Mouse (Mus musculus) stomach, postnatal 0 days (tissue): ENCODE data around the gene Cdkn1a. TPM values are rescaled to one million over a fixed set of nuclear protein-coding genes. Genes with fewer than 3 reads are reported as not detected.
"Not testable (repeated sequence)": the region's sequence is repeated elsewhere in the genome, so short reads cannot be mapped to it uniquely, and the experiment has no call there.

Source experiments
- ATAC-seq: fragments of 200-750 bp; cut with Nextera tagmentation; 2 replicates; pipeline ENCODE4 v1.8.0; 2017; ENCODE audit not compliant: low FRiP score, low TSS enrichment
- DNase-seq: peaks from one replicate; pipeline ENCODE4 v3.0.0-alpha.2; 2016; ENCODE audit warnings: low spot score
- H3K27ac ChIP-seq: fragments of 300-500 bp; sonication (generic); replicated peaks from 2 replicates; pipeline ENCODE4 v1.5.1; 2014; ENCODE audit warnings: mild to moderate bottlenecking, control low read depth
- H3K27me3 ChIP-seq: fragments of 300-500 bp; sonication (generic); 2 replicates; pipeline ENCODE4 v1.6.1; 2014; ENCODE audit warnings: low read length; ENCODE audit not compliant: control insufficient read depth, insufficient read depth
- H3K36me3 ChIP-seq: fragments of 300-500 bp; sonication (generic); 2 replicates; pipeline ENCODE4 v1.6.1; 2014; ENCODE audit warnings: low read length, mixed read lengths; ENCODE audit not compliant: control insufficient read depth, insufficient read depth
- H3K4me1 ChIP-seq: fragments of 300-500 bp; sonication (generic); replicated peaks from 2 replicates; pipeline ENCODE4 v1.6.1; 2014; ENCODE audit warnings: antibody characterized with exemption; ENCODE audit not compliant: control insufficient read depth, insufficient read depth
- H3K4me2 ChIP-seq: fragments of 300-500 bp; sonication (generic); replicated peaks from 2 replicates; pipeline ENCODE4 v1.6.1; 2014; ENCODE audit warnings: low read depth, mild to moderate bottlenecking, control low read depth, moderate library complexity
- H3K4me3 ChIP-seq: fragments of 300-500 bp; sonication (generic); 2 replicates; pipeline ENCODE4 v1.5.1; 2014; ENCODE audit warnings: low read depth, low read length, control low read depth
- H3K9ac ChIP-seq: fragments of 300-500 bp; sonication (generic); 2 replicates; pipeline ENCODE4 v1.6.1; 2014; ENCODE audit warnings: mild to moderate bottlenecking, low read length, control low read depth, mixed read lengths
- H3K9me3 ChIP-seq: fragments of 300-500 bp; sonication (generic); 2 replicates; pipeline ENCODE4 v1.6.1; 2016; ENCODE audit warnings: low read length; ENCODE audit not compliant: control insufficient read depth
- CTCF ChIP-seq: IDR thresholded peaks from 2 replicates; pipeline ENCODE4 v1.5.1; 2016; ENCODE audit warnings: antibody characterized with exemption, low read depth, mild to moderate bottlenecking, moderate library complexity
- EP300 ChIP-seq: optimal IDR thresholded peaks from 2 replicates; pipeline ENCODE3; 2016; ENCODE audit warnings: antibody characterized with exemption
- WGBS: fragments of 180-500 bp; shearing (Covaris S2); extraction: QIAGEN DNeasy Blood & Tissue Kit; methylation state at CpG from one replicate; pipeline ENCODE4 v1.1.7; 2014; 5-methylcytosine and 5-hydroxymethylcytosine counted together
- polyA plus RNA-seq: library from polyadenylated mRNA; unstranded; fragments of >200 nt; fragmentation: Nextera tagmentation; extraction: Ambion mirVana; gene quantifications from 2 replicates; pipeline ENCODE4 v1.2.1, GENCODE M21; 2015

Gene Cdkn1a
- polyA plus RNA-seq, 1 experiment from 2014 or later, result 484 TPM

GRCm38 (mm10) chr17:29095201-29095733 lies 4.5 kb downstream of the Cdkn1a start:
- no peaks in the 10 kb centered on the region for H3K27me3 ChIP-seq
- TF ChIP-seq CTCF (peak; percentile 100), EP300 (peak; percentile 86)
- H3K4me3 ChIP-seq, result peak overlapping the region; percentile 65
- 0 out of 2 replicates have a peak, but pooled peaks cover 2% of the 10 kb centered on the region for H3K4me1 ChIP-seq
- peak overlapping the region; percentile 92 for H3K4me2 ChIP-seq
- WGBS, result under 1% methylated on average over 43 of the region's 44 CpGs
- H3K9ac ChIP-seq, result peak overlapping the region; percentile 82
- H3K36me3 ChIP-seq, result peaks cover 5% of the 10 kb centered on the region; the same call in 1 of the 2 replicates
- peak; percentile 97 for DNase-seq
- H3K9me3 ChIP-seq, result no peaks in the 10 kb centered on the region
- peak; percentile 86 for ATAC-seq
- peak overlapping the region; percentile 93 for H3K27ac ChIP-seq

DNA sequence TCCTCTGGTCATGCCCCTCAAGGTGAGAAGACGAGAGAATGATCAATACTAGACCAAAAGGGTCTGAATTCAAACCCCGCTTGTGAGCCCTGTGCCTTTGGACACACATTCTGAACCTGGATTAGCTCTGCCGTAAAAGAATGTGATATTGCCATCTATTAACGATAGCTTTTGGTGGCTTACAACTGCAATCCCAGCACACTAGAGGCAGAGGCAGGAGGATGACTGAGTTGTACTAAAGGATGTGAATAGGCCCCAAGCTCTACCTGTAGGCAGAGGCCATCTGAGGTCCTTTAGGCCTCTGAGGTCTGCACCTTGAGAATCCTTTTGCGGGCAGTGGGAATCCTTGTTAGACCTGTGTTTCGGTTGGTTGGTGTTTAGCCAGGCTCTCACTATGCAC lies 5.5 kb downstream of the Cdkn1a start:
- H3K36me3 ChIP-seq, result peaks cover 5% of the 10 kb centered on the region; the same call in 1 of the 2 replicates
- H3K4me3 ChIP-seq, result no peak overlapping the region
- H3K27ac ChIP-seq, result no peak overlapping the region; the same call in 1 of the 2 replicates
- ATAC-seq, result no peak
- TF ChIP-seq EP300 (no peak), CTCF (no peak)
- no peaks in the 10 kb centered on the region for H3K27me3 ChIP-seq
- 0 out of 2 replicates have a peak, but pooled peaks cover 2% of the 10 kb centered on the region for H3K4me1 ChIP-seq
- H3K9me3 ChIP-seq, result no peaks in the 10 kb centered on the region
- no peak for DNase-seq
- WGBS, result 83% methylated on average over 6 of the region's 6 CpGs
- no peak overlapping the region for H3K9ac ChIP-seq
- peak overlapping the region; percentile 23; the same call in 1 of the 2 replicates for H3K4me2 ChIP-seq

DNA sequence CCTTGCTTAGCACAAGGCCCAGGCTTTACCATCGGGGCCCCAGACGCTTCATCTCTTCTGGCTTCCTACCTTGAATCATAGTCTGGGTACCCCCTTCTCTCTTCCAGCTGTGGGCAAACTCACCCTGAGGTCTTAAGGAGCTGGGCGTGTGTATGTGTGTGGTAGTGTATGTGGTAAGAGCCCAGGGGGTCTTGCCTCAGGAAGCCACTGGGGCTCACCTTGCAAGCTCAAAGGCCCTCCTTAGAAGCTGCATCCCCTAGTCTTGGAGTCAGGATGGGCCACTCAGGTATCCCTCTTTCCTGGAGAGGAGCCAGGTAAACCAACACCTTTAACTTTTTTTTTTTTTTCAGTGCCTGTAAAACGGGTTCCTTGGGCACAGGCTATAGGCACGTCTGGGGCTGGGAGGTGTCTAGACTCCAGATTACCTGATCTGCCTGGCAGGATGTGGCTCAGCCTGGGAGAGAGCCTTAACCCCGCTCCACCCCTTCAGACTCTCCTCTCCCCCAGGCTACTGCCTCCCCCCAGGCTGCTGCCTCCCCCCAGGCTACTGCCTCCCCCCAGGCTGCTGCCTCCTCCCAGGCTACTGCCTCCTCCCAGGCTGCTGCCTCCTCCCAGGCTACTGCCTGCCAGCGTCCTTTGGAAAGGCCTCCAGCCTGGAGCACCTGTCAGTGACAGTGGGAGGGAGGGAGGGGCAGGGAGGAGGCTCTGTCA lies 6.2 kb downstream of the Cdkn1a start:
- ATAC-seq (no peak), DNase-seq (peak; percentile 57)
- Histone ChIP-seq H3K9ac (no peak overlapping the region), H3K36me3 (peaks cover 5% of the 10 kb centered on the region; the same call in 1 of the 2 replicates), H3K4me1 (0 out of 2 replicates have a peak, but pooled peaks cover 2% of the 10 kb centered on the region), H3K4me2 (peak overlapping the region; percentile 23), H3K27ac (peak overlapping the region; percentile 63), H3K9me3 (no peaks in the 10 kb centered on the region), H3K27me3 (no peaks in the 10 kb centered on the region), H3K4me3 (no peak overlapping the region)
- TF ChIP-seq CTCF (no peak), EP300 (no peak)
- WGBS, result 48% methylated on average over 7 of the region's 7 CpGs

DNA sequence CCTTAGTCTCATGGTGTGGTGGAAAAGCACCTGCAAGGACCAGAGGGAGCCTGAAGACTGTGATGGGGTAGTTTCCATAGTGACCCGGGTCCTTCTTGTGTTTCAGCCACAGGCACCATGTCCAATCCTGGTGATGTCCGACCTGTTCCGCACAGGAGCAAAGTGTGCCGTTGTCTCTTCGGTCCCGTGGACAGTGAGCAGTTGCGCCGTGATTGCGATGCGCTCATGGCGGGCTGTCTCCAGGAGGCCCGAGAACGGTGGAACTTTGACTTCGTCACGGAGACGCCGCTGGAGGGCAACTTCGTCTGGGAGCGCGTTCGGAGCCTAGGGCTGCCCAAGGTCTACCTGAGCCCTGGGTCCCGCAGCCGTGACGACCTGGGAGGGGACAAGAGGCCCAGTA lies 7.5 kb downstream of the Cdkn1a start:
- H3K4me3 ChIP-seq, result no peak overlapping the region
- DNase-seq (peak; percentile 13), ATAC-seq (no peak)
- H3K4me1 ChIP-seq, result no peaks in the 10 kb centered on the region
- peaks cover 5% of the 10 kb centered on the region; the same call in 1 of the 2 replicates for H3K36me3 ChIP-seq
- TF ChIP-seq CTCF, result no peak
- TF ChIP-seq EP300, result no peak
- WGBS, result 94% methylated on average over 24 of the region's 24 CpGs
- no peak overlapping the region for H3K9ac ChIP-seq
- no peak overlapping the region for H3K27ac ChIP-seq
- H3K4me2 ChIP-seq, result no peak overlapping the region
- H3K9me3 ChIP-seq, result no peaks in the 10 kb centered on the region
- no peaks in the 10 kb centered on the region for H3K27me3 ChIP-seq

- no peak for ATAC-seq
- peak; percentile 10 for DNase-seq
- H3K4me2 ChIP-seq, result no peak overlapping the region
- H3K9me3 ChIP-seq, result no peaks in the 10 kb centered on the region
- peaks cover 5% of the 10 kb centered on the region; the same call in 1 of the 2 replicates for H3K36me3 ChIP-seq
- no peak overlapping the region for H3K4me3 ChIP-seq
- WGBS, result 78% methylated on average over 8 of the region's 8 CpGs
- H3K4me1 ChIP-seq, result no peaks in the 10 kb centered on the region
- H3K27ac ChIP-seq, result no peak overlapping the region
- no peaks in the 10 kb centered on the region for H3K27me3 ChIP-seq
- no peak overlapping the region for H3K9ac ChIP-seq
- TF ChIP-seq CTCF (no peak), EP300 (no peak)
Measured at GRCm38 (mm10) chr17:29099076-29099475, 8.3 kb downstream of the Cdkn1a start.

- no peak overlapping the region for H3K9ac ChIP-seq
- TF ChIP-seq EP300, result no peak
- TF ChIP-seq CTCF, result no peak
- peak; percentile 14 for DNase-seq
- no peak overlapping the region for H3K4me3 ChIP-seq
- H3K27me3 ChIP-seq, result no peaks in the 10 kb centered on the region
- H3K4me2 ChIP-seq, result no peak overlapping the region
- H3K9me3 ChIP-seq, result no peaks in the 10 kb centered on the region
- 89% methylated on average over 7 of the region's 7 CpGs for WGBS
- no peaks in the 10 kb centered on the region for H3K4me1 ChIP-seq
- H3K27ac ChIP-seq, result no peak overlapping the region
- H3K36me3 ChIP-seq, result peaks cover 5% of the 10 kb centered on the region; the same call in 1 of the 2 replicates
- ATAC-seq, result 0 out of 2 replicates have a peak, but pooled peaks have one; percentile 12
Measured at GRCm38 (mm10) chr17:29100627-29101026, 9.9 kb downstream of the Cdkn1a start.

DNA sequence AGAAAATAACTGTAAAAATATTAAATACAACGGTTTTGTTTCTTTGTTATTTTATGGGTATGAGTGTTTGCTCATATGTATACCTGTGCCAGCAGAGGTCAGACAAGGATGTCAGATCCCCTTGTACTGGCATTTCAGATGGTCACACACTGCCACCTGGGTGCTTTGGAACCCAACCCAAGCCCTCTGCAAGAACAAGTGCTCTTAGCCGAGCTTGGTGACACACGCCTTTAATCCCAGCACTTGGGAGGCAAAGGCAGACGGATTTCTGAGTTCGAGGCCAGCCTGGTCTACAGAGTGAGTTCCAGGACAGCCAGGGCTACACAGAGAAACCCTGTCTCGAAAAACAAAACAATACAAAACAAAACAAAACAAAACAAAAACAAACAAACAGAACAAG lies 19.6 kb downstream of the Cdkn1a start:
- not testable (repeated sequence) for H3K9ac ChIP-seq, H3K4me3 ChIP-seq, H3K36me3 ChIP-seq, DNase-seq, H3K4me1 ChIP-seq, H3K4me2 ChIP-seq, H3K27me3 ChIP-seq, ATAC-seq, H3K9me3 ChIP-seq, H3K27ac ChIP-seq
- WGBS, result 76% methylated on average over 6 of the region's 6 CpGs
